In the genomic region with DNA sequence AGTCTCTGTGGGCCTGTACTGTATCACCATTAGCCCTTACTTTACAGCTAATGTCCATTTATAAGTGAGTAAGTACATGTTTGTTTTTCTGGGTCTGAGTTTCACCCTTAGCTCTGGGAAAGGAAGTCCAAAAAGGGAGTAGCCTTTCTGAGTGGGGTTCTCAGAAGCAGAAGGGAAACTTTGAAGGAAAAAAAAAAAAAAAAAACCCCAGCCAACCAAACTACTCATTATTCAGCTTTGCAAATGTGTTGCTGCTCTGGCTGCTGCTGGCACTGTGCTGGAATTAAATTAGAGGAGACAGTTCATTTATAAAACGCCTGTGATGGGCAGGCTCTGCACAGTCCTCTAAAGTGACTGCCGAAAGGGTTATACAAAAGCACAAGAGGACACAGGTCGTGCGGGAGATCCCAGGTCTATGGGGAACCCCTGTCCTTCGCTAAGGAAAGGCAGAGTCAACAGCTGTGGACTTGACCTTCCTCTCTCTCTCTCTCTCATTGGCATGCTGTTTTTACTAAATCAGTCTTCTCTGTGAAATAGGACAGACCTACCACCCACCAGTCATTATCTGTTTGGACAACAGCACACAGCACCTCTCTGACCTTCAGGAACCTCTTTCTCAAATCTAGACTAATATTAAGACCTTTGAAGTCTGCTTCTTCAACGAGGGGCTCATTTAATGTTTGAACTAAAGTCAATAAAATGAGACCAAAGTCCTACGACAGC, we compare ENCODE assay signal across 8 mouse cellular contexts.
DNase-seq lines count a peak whose midpoint lies in the region; ATAC-seq and TF ChIP-seq lines count a peak whose summit lies in the region.

No protein-coding gene starts in this region.

- H3K4me3 ChIP-seq in embryonic facial prominence, embryonic 11.5 days (ENCODE audit: low read depth, low read length) = no peak overlapping the region
- no peak overlapping the region for H3K4me3 ChIP-seq in embryonic facial prominence, embryonic 10.5 days
- H3K4me3 ChIP-seq in midbrain, embryonic 13.5 days (replicated peaks) = no peak overlapping the region
- H3K4me3 ChIP-seq in midbrain, embryonic 11.5 days (ENCODE audit: low read depth, low read length) = no peak overlapping the region
- H3K4me3 ChIP-seq in thymus, adult 2 months (ENCODE audit: control insufficient read depth, insufficient read depth, low read length) = no peak overlapping the region

- no peak overlapping the region for H3K9ac ChIP-seq in embryonic facial prominence, embryonic 11.5 days (replicated peaks; ENCODE audit: low read length)
- H3K9ac ChIP-seq in midbrain, embryonic 13.5 days (replicated peaks) = no peak overlapping the region
- H3K9ac ChIP-seq in midbrain, embryonic 11.5 days (ENCODE audit: low read length) = no peak overlapping the region

- peak; percentile 12 for DNase-seq in embryonic facial prominence, embryonic 11.5 days (ENCODE audit: low spot score)
- DNase-seq in embryonic facial prominence, embryonic 10.5 days (ENCODE audit: low spot score) = no peak
- no peak for DNase-seq in midbrain, embryonic 11.5 days (ENCODE audit: low spot score, missing footprints)
- peak; percentile 28 for DNase-seq in kidney, postnatal 14 days
- no peak for DNase-seq in thymus, postnatal 0 days (ENCODE audit: low spot score)
- no peak for DNase-seq in thymus, adult 2 months

- no peak for TF ChIP-seq POLR2A in thymus, adult 2 months (IDR thresholded peaks at IDR 0.05; ENCODE audit: control insufficient read depth, extremely low read depth, insufficient read depth, low read length, poor library complexity)

- 0 out of 2 replicates have a peak, but pooled peaks have one; percentile 59 for ATAC-seq in embryonic facial prominence, embryonic 11.5 days (replicated peaks; ENCODE audit: insufficient number of reproducible peaks, low FRiP score, low TSS enrichment, low read depth)
- peak; percentile 80 for ATAC-seq in midbrain, embryonic 13.5 days
- no peak for ATAC-seq in midbrain, embryonic 11.5 days (ENCODE audit: low FRiP score)
- ATAC-seq in monocyte, adult 5-6 weeks (replicated peaks; ENCODE audit: insufficient number of reproducible peaks, low FRiP score, low TSS enrichment, poor library complexity, severe bottlenecking) = peak; percentile 38; the same call in 1 of the 2 replicates

- H3K27me3 ChIP-seq in embryonic facial prominence, embryonic 11.5 days (ENCODE audit: control insufficient read depth, insufficient read depth, low read length) = no peaks in the 10 kb centered on the region
- H3K27me3 ChIP-seq in embryonic facial prominence, embryonic 10.5 days (replicated peaks; ENCODE audit: low read depth, poor library complexity, severe bottlenecking) = no peaks in the 10 kb centered on the region
- no peaks in the 10 kb centered on the region for H3K27me3 ChIP-seq in midbrain, embryonic 13.5 days
- no peaks in the 10 kb centered on the region for H3K27me3 ChIP-seq in midbrain, embryonic 11.5 days (ENCODE audit: control insufficient read depth, insufficient read depth, low read length)
- no peaks in the 10 kb centered on the region for H3K27me3 ChIP-seq in thymus, adult 2 months (ENCODE audit: control insufficient read depth, insufficient read depth, low read length)

- 48% methylated on average over 7 of the region's 7 CpGs for WGBS in embryonic facial prominence, embryonic 11.5 days
- 54% methylated on average over 7 of the region's 7 CpGs for WGBS in embryonic facial prominence, embryonic 10.5 days
- 36% methylated on average over 7 of the region's 7 CpGs for WGBS in midbrain, embryonic 13.5 days
- WGBS in midbrain, embryonic 11.5 days = 63% methylated on average over 7 of the region's 7 CpGs
- 69% methylated on average over 7 of the region's 7 CpGs for WGBS in thymus, adult 2 months

- no peak overlapping the region for H3K27ac ChIP-seq in embryonic facial prominence, embryonic 11.5 days (replicated peaks; ENCODE audit: low read depth, low read length)
- no peak overlapping the region for H3K27ac ChIP-seq in embryonic facial prominence, embryonic 10.5 days (replicated peaks)
- no peak overlapping the region for H3K27ac ChIP-seq in midbrain, embryonic 13.5 days
- no peak overlapping the region for H3K27ac ChIP-seq in midbrain, embryonic 11.5 days (ENCODE audit: low read depth, low read length)
- H3K27ac ChIP-seq in thymus, adult 2 months (ENCODE audit: control insufficient read depth, insufficient read depth, low read length) = no peak overlapping the region

- H3K36me3 ChIP-seq in embryonic facial prominence, embryonic 11.5 days (replicated peaks; ENCODE audit: control insufficient read depth, insufficient read depth, low read depth, low read length) = no peaks in the 10 kb centered on the region
- H3K36me3 ChIP-seq in embryonic facial prominence, embryonic 10.5 days (replicated peaks) = no peaks in the 10 kb centered on the region
- H3K36me3 ChIP-seq in midbrain, embryonic 13.5 days = no peaks in the 10 kb centered on the region
- H3K36me3 ChIP-seq in midbrain, embryonic 11.5 days (ENCODE audit: control insufficient read depth, insufficient read depth, low read length) = no peaks in the 10 kb centered on the region
- H3K36me3 ChIP-seq in thymus, adult 2 months (ENCODE audit: control insufficient read depth, insufficient read depth, low read length) = no peaks in the 10 kb centered on the region

- H3K4me1 ChIP-seq in embryonic facial prominence, embryonic 11.5 days (ENCODE audit: control insufficient read depth, insufficient read depth, low read length) = no peaks in the 10 kb centered on the region
- peaks cover 20% of the 10 kb centered on the region for H3K4me1 ChIP-seq in embryonic facial prominence, embryonic 10.5 days
- H3K4me1 ChIP-seq in midbrain, embryonic 13.5 days (replicated peaks) = peaks cover 15% of the 10 kb centered on the region
- H3K4me1 ChIP-seq in midbrain, embryonic 11.5 days (ENCODE audit: control insufficient read depth, insufficient read depth, low read length) = peaks cover 4% of the 10 kb centered on the region; the same call in 1 of the 2 replicates
- H3K4me1 ChIP-seq in thymus, adult 2 months (replicated peaks; ENCODE audit: control insufficient read depth, insufficient read depth, low read length) = no peaks in the 10 kb centered on the region

- H3K4me2 ChIP-seq in embryonic facial prominence, embryonic 11.5 days (ENCODE audit: low read depth, low read length) = no peak overlapping the region
- 0 out of 2 replicates have a peak overlapping the region, but pooled peaks have one; percentile 21 for H3K4me2 ChIP-seq in midbrain, embryonic 13.5 days (replicated peaks)
- no peak overlapping the region for H3K4me2 ChIP-seq in midbrain, embryonic 11.5 days

- no peak for TF ChIP-seq CTCF in thymus, adult 2 months (IDR thresholded peaks at IDR 0.05; ENCODE audit: borderline replicate concordance, control insufficient read depth, extremely low read depth, insufficient read depth, low read length, poor library complexity)

- H3K9me3 ChIP-seq in embryonic facial prominence, embryonic 11.5 days (replicated peaks; ENCODE audit: control insufficient read depth, low read length) = no peaks in the 10 kb centered on the region
- H3K9me3 ChIP-seq in embryonic facial prominence, embryonic 10.5 days = no peaks in the 10 kb centered on the region
- H3K9me3 ChIP-seq in midbrain, embryonic 13.5 days = no peaks in the 10 kb centered on the region
- no peaks in the 10 kb centered on the region for H3K9me3 ChIP-seq in midbrain, embryonic 11.5 days (ENCODE audit: control insufficient read depth, low read length)

Comparison
In these comparisons a context has a peak if more than half of its experiments do, and no peak if none do; other contexts are left out.
1. DNase-seq: peak in embryonic facial prominence, embryonic 11.5 days (single experiment) and kidney, postnatal 14 days (single experiment); none in embryonic facial prominence, embryonic 10.5 days (single experiment), midbrain, embryonic 11.5 days (single experiment), thymus, postnatal 0 days (single experiment) and thymus, adult 2 months (single experiment).